Mouse (Mus musculus) thymus, postnatal 36 days (tissue): ENCODE measurements around the gene Gm20388.

ENCODE experiments used
- DNase-seq, 2 experiments: peaks; one replicate each; pipeline ENCODE4 v3.0.0; 2022; ENCODE audit warnings: mixed read lengths in 2 of 2

The Gm20388 gene

DNA sequence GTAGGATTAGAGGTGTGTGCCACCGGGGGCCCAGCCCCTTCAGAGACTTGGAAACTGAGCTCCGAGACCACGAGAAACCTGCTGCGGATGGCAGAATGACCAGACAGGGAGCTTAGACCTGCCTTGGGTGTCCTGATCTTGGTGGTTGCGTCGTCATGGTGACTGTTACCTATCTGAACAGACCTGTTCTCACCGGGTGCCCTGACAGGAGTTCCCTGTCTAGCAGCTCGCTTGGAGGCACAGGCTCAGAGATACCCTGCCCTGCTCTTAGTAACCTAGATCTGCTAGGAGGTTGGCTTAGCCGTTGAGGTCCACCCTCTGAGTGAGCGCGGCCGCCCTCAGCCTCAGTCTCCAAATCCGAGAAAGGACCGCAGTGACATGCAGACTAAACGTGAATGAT lies 609.6 kb downstream of the Gm20388 start:
- DNase-seq: no peak

DNA sequence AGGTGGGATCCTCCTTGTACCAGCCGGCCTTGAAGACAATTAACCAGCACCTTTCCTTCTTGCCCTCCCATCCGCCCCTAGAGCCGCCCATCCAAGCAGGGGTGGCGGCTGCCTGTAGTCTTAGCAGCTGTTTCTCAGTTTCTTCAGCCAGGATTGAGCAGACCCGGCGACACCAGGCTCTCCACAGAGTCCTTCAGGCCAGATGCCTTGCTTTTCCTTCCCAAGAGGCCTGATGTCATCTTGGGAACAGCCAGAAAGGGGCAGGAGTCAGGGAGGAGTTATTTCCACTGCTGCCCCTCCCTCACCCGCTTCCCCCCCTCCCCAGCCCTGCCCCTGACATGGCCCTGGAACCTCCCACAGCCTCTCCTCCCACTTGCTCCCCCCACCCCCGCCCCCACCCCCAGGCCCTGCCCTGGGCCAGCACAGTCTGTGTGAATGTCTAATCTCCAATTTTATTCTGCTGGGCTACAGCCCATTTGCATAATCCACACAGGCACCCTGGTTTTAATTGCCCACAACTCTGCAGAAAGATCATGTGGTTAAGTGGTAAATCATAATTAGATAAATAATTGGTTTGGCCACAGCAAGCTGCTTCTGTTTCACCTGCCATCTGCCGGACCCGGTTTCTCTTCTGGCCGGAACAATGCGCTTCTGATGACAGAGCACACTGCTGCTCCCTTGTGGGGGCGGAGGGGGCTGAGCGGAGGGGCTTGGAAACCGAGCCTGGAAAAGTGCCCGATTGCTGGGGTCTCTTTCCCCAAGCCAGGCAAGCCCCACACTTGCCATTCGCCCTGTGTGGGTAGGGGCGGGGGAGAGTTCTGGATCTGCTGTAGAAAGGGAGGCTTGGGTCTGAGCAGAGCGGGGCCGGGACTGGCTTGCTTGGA lies 610.3 kb downstream of the Gm20388 start:
- DNase-seq: no peak

DNA sequence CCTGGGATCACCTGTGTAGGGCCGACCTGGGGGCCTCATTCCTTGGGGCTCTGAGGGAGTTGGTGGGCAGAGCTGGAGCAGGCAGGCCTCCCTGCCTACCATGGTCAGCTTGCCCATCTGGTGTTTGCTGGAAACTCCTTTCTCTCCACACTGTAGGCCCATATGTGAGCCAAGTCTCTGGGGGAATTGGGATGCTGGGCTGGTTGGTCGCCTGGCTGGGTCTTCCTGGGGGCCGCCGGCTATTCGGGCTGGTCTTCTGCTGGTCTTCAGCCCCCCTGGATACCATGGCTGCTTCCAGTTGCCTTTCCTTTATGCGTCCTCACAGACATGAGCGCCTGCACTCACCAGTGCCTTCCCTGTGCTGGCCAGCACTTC lies 610.9 kb downstream of the Gm20388 start:
- no peak for DNase-seq

- no peak for DNase-seq
Measured at GRCm38 (mm10) chr8:120523641-120524040, 613.0 kb downstream of the Gm20388 start.

- no peak for DNase-seq
Measured at GRCm38 (mm10) chr8:120525135-120525534, 614.5 kb downstream of the Gm20388 start.

GRCm38 (mm10) chr8:120525832-120526231 lies 615.2 kb downstream of the Gm20388 start:
- DNase-seq: no peak

- no peak for DNase-seq
Measured at GRCm38 (mm10) chr8:120526577-120526976, 615.9 kb downstream of the Gm20388 start.

GRCm38 (mm10) chr8:120528332-120528731 lies 617.7 kb downstream of the Gm20388 start:
- peak; percentile 66 to 84 for DNase-seq

- no peak for DNase-seq
Measured at GRCm38 (mm10) chr8:120529226-120529625, 618.6 kb downstream of the Gm20388 start.

DNA sequence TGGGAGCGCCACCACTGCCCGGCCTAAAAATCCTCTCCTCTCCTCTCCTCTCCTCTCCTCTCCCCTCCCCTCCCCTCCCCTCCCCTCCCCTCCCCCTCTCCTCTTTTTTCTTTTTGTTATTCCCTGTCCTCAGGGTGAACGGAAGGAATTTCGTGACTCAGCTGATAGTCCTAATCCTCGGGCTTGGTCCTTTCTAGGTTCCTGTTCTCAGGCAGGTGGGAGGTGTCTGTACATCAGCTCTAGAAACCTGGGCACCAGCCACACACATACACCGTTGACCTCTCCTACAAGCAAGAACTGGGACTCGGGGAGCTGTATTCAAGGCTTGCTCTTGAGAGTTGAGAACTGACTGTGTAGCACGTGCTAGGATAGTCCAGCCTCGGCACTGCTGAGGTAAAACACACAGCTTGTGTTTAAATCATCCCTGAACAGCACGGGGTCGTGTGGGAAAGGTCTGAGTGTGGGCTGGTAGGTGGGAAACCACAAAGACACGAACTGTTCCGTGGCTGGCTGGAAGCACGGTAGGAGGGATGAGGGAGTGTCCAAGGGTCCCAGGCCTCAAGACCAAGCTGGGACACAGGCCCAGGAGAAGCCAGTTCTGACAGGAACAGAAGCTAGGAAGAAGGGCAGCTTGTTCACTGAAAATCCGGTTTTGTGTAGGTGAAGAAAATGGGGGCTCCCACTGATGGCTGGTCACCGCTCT lies 620.5 kb downstream of the Gm20388 start:
- no peak for DNase-seq

DNA sequence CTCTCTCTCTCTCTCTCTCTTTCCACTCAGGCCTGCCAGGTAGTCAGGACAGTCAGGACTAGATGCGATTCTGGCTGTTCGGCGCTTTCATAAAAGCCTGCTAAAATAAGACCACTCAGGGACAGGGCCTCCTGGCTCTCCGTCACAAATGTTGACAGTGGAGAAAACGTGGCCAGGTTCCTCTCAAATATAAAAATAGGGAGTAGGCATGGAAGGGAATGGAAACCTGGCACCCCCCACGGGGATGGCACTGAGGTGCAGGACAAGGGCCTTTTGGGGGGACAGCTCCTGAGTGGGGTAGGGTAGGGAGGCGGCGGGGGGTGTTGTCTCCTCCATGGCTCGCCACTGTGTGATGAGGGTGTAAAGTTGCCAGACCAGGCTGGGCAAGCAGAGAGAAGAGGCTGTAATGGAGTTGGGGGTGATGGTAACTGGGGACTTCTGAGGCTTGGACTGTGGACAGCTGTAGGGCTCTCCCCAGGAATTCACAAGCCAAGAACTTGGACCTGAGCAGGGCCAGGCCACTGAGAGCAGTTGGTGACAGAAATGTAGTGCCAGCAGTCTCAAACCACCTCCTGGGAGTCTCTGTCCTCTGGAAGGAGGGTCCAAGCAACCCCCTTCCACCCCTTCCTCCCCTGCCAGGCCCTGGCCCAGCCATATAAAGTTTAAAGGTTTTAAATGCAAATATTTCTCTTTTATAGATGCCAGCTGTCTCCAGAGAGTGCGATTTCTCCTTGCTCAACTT lies 621.3 kb downstream of the Gm20388 start:
- no peak for DNase-seq

DNA sequence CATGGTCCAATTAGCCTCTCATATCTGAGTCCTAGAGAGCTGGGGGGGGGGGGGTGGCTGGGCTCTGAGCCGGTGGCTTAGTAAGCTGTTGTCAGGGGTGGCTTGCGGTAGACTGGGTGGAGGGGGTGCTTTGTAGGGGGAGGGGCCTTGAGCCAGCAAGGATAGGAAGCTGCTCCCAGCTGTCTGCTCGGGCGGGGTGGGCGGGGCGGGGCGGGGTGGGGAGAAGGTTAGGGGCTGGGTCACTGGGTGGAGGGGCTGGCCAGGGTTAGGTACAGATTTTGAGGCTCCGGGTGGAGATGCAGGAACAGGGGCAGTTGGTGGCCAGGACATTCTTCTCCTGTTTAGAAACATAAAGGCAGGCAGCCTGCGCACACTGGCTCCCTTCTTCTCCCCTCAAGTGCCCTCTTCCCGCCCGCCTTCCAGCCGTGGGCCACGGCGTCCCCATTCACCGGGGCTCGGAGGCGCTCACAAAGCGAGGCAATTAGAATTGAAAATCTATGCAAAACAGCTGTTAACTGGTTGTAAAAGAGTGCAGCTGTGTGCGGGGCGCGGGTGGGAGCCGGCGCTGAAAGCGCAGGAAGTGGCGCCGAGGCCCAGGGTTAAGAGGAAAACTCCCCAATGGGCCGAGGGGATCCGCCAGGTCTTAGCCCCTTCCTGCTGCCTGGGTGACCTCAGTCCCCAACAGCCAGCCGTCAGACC lies 622.0 kb downstream of the Gm20388 start:
- peak; percentile 72 to 83 for DNase-seq

- no peak for DNase-seq
Measured at GRCm38 (mm10) chr8:120533380-120533779, 622.7 kb downstream of the Gm20388 start.

- DNase-seq: peak in 1 of 2 experiments; percentile 30
Measured at GRCm38 (mm10) chr8:120534080-120534479, 623.4 kb downstream of the Gm20388 start.

- peak; percentile 83 to 86 for DNase-seq
Measured at GRCm38 (mm10) chr8:120534504-120535368, 624.1 kb downstream of the Gm20388 start.

DNA sequence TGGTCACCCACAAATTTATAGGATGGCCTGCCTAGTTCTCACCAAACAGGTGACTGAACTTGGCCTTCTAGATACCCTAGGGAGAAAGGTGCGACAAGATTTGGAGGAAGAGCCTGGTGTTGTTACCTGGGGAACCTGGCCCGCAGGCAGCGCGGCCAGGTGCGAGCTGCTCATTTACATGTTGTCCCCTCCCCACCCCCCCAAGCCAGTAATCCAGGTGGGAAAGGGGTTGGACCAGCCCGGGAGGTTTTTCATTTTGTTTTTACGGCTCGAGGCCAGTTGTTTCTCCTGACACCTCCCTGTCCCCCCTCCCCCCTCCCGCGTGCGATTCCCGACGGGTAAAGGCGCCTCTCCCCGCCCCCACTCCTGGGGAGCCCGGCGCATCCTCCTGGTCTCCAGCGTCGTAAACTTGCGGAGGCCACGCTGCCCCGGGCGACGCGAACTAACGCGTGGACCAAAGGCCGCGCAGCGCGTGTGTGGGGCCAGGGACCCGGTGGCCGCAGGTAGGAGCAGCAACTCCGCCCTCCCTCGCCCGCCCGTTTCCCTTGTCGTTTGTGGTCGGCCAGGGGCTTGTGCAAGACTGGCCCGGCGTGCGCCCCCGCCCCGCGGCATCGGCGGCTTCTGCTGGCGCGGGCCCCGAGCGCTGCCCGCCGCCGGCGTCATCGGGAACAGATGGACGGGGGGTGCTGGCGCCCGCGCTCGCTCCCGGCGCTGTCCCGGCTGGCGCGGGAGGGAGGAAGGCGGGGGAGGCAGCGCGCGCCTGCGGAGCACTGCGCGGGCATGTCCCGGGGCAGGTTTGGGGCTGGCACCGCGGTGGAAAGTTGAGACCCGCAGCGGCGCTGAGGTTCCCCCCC lies 625.0 kb downstream of the Gm20388 start:
- peak; percentile 66 to 74 for DNase-seq

DNA sequence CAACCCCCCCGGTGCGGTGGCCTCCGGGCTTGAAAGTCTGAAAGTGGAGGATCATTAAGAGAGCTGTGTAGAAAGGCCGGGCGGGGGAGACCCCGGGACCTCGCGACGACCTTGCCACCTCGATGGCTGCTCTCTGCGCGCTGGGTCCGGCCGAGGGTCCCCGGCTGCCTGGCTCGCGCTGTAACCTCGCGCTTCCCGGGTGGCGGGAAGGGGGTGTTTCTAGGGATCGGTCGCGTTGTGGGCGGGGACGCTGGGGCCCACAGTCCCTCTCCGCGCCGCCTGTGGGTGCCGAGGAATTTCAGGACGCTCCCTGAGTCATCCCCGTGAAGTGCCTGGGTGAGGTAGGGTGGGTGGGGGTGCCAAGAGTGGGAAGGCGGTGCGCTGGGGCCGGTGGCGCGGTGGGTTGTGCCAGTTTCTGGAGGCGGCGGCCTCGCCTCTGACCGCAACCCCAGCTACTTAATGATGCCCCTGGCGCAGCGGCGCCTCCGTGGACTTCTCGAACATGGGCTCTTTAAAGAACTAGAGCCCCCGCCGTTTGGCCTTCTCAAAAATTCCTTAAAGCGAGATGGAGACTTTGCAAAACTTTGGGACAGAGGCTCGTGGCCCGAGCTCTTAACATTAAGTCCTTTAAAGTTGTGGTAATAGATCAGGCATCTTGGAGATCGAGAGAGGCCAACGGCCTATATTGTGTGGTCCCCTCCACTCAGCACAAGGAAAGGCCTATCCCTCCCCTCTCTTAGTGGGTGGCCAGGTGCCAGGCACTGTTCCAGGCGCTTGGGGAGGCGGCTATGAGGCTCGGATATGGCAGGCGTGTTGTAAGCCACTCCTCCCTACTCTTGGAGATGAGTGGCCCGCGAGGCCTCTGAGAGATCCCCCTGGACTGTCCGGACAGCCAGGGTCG lies 625.9 kb downstream of the Gm20388 start:
- DNase-seq: peak; percentile 57 to 71

GRCm38 (mm10) chr8:120537207-120537817 lies 626.7 kb downstream of the Gm20388 start:
- DNase-seq: peak; percentile 90 to 95

GRCm38 (mm10) chr8:120537818-120538396 lies 627.3 kb downstream of the Gm20388 start:
- peak; percentile 63 to 74 for DNase-seq
